Mouse (Mus musculus): ENCODE data around the gene Rab11fip3. TPM values are rescaled to one million over a fixed set of nuclear protein-coding genes. Genes with fewer than 3 reads are reported as not detected.

Gene Rab11fip3
- 58.8 and 66.0 TPM in 2 replicates for polyA plus RNA-seq (2012; rRNA removed)

GRCm38 (mm10) chr17:26068831-26069739 is at the start of gene Rab11fip3:
Gene Rab11fip3 (minus strand): TSS chr17:26069555.

GRCm38 (mm10) chr17:26113181-26113948 is 44.0 kb upstream of the Rab11fip3 start, which contains the start of gene Tmem8:
Gene Tmem8 (plus strand): TSS chr17:26113299.

DNA sequence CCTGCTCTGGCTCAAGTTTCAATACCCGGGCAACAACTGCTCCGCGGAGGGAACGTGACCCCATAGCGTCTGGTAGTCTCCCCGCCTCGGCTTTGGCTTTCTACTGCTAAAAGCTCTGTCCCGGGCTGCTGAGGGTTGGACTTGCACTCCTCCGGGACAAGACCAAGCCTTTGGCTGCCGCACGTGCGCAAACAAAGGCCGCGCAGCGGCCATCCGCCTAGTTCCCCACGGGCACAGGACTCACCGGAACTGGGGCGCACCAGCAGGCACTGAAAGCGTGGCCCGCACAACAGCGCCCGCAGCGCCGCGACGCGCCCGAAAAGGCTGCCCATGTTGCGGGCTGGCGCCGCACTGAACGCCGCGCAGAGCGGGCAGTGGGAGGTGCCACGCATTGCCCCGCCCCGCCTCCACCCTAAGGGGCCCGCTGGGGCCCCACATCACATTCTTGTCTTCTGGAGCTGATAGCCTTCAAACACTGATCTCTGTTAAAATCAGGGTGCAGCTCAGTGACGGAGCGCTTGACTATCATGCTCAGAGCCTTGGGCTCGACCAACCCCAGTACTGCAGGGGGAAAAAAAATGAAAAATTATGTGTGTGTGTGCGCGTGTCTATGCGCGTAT is 25.9 kb upstream of the Rab11fip3 start, which contains the start of gene Nme4:
Gene Nme4 (minus strand): TSS at position 482 of the 620 bp plus-strand sequence.

DNA sequence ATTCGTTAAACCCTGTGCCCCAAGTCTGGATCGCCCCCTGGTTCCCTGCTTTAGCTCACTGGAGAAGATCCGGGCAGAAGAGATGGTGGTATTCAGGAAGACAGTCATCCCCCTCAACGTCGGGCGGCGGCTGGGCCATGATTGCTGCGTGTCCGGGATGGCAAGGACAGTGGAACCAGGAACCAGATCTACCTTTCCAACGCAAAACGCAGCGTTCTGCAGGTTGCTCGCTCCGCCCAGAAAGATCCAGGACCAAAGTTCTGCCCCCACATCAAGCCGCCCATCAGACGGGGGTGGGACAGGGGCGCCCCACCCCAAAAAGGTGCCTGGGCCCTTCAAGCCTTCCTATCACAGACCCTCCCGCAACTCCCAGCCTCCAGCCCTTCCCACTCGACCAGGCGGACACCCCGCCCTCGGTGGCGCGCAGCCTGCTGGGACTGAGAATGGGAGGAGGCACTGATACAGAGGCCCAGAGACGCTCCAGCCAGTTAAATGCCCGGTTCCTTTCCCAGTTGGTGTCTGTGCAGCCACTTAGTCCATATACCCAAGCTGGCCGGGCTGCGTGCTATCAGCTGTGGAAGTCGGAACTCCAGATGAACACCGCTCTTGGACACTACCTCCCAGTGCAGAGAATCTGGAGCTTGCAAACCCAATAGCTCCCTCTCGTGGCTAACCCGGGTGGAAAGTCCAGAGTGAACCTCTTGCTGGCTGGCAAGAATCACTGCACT is 20.7 kb upstream of the Rab11fip3 start, which contains the start of gene Decr2:
Gene Decr2 (minus strand): TSS at position 433 of the 728 bp plus-strand sequence.

GRCm38 (mm10) chr17:25985306-25986294 is 83.8 kb downstream of the Rab11fip3 start, which contains the start of gene Capn15:
Gene Capn15 (minus strand): TSS chr17:25985796.

DNA sequence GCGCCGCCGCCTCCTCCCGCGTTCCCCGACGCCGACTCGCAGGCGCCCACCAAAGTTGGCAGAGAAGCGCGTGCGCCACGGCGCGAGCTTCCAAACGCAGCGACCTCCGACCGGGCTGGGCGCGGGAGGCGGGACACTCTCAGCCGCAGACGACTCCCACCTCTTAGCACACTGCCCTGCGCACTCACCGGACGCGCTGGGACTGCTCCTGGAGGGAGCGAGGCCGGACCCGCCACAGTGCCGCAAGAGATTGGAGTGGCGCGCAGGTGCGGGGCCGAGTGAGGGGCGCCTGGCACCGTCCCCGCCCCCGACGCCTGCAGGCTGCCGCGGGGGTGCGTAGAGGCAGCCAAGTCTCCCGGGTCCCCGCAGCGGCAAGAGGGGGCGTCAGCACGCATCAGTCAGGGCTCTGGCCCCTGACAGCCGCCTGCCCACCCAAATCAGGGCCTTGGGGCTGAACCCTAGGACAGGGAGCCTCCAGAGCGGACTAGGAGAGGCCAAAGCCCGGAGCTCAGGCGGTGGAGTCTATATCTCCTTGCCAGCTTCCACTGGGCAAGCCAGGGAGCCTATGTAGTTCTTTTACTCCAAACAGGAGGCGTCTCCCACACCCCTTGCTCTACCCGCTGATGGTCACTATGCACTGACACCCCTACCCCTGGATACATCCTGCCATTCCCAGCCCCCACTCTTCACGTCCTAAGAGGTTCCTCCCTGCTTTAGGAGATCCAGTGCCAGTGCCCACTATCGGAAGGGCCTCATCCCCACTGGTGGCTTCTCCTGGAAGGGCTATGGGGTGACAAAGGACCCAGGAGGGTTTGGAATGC is 117.3 kb downstream of the Rab11fip3 start, which contains the start of gene A930017K11Rik:
Gene A930017K11Rik (minus strand): TSS at position 763 of the 821 bp plus-strand sequence.

DNA sequence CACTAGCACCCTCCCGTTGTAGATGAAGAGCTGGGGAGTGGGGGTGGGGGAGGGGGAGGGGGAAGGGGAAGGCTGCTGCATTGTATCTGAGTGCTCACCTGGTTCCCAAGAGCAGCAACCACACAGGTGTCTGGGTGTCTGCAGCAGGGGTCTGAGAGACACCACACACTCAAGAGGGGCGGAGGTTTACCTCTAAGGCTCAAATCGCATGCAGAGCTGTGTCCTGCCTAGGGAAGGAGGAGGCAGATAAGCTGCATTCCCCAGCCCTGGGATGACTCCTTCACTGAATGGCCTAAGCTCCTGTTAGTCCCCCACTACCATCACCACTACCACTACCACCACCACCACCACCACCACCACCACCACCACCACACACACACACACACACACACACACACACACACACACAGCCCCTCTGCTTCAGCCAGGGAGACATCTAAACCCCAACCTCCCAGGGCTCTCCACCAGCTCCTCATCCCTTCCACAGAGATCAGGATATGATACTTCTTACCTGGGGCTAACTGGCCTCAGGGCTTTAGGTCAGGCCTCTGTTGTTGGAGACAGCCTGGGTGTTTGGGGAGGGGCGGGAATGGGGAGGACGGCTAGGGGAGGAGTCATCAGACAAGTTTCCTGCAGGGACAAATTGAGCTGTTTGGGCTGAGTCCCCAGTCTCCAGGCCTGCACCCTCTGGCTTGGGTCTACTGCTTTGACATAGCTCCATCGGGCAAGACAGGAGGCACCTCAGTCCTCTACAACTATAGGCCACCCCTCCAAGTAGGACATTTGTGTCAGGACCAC is 124.8 kb downstream of the Rab11fip3 start, which contains the start of the genes Pigq and Nhlrc4:
Gene Pigq (minus strand): TSS at position 571 of the 798 bp plus-strand sequence.
Gene Nhlrc4 (minus strand): TSS at position 596 of the 798 bp plus-strand sequence.

Other genes starting within 250 kb of the Rab11fip3 start
- 42.3 and 44.7 TPM in 2 replicates for gene Wdr24, start 245.9 kb downstream of the Rab11fip3 start, polyA plus RNA-seq (2012; rRNA removed)
- gene Jmjd8, start 240.7 kb downstream of the Rab11fip3 start, polyA plus RNA-seq (2012; rRNA removed) = 61.3 and 66.9 TPM in 2 replicates
- 297 and 308 TPM in 2 replicates for gene Stub1, start 236.2 kb downstream of the Rab11fip3 start, polyA plus RNA-seq (2012; rRNA removed)
- 105 and 106 TPM in 2 replicates for gene Rhbdl1, start 232.3 kb downstream of the Rab11fip3 start, polyA plus RNA-seq (2012; rRNA removed)
- gene Gm20683, start 227.8 kb downstream of the Rab11fip3 start, polyA plus RNA-seq (2012; rRNA removed) = 37.0 and 39.2 TPM in 2 replicates
- 95.8 and 96.0 TPM in 2 replicates for gene Rhot2, start 224.7 kb downstream of the Rab11fip3 start, polyA plus RNA-seq (2012; rRNA removed)
- gene Wdr90, start 208.1 kb downstream of the Rab11fip3 start, polyA plus RNA-seq (2012; rRNA removed) = 46.9 and 49.8 TPM in 2 replicates
- gene Mcrip2, start 200.8 kb downstream of the Rab11fip3 start, polyA plus RNA-seq (2012; rRNA removed) = 20.1 and 21.8 TPM in 2 replicates
- 67.4 and 73.2 TPM in 2 replicates for gene Mettl26, start 194.5 kb downstream of the Rab11fip3 start, polyA plus RNA-seq (2012; rRNA removed)
- gene Wfikkn1, start 188.7 kb downstream of the Rab11fip3 start, polyA plus RNA-seq (2012; rRNA removed) = 0.39 and 0.40 TPM in 2 replicates
- gene Rab40c, start 149.8 kb downstream of the Rab11fip3 start, polyA plus RNA-seq (2012; rRNA removed) = 88.6 and 89.3 TPM in 2 replicates
- gene Pigq, start 124.6 kb downstream of the Rab11fip3 start, polyA plus RNA-seq (2012; rRNA removed) = 107 and 111 TPM in 2 replicates
- 0.29 and 0.44 TPM in 2 replicates for gene Nhlrc4, start 124.6 kb downstream of the Rab11fip3 start, polyA plus RNA-seq (2012; rRNA removed)
- 0.62 and 1.1 TPM in 2 replicates for gene A930017K11Rik, start 117.0 kb downstream of the Rab11fip3 start, polyA plus RNA-seq (2012; rRNA removed)
- 38.4 and 38.8 TPM in 2 replicates for gene Capn15, start 83.8 kb downstream of the Rab11fip3 start, polyA plus RNA-seq (2012; rRNA removed)
- 34.1 and 34.8 TPM in 2 replicates for gene Decr2, start 20.8 kb upstream of the Rab11fip3 start, polyA plus RNA-seq (2012; rRNA removed)
- 24.6 and 25.0 TPM in 2 replicates for gene Nme4, start 26.0 kb upstream of the Rab11fip3 start, polyA plus RNA-seq (2012; rRNA removed)
- 9.5 and 10.5 TPM in 2 replicates for gene Tmem8, start 43.7 kb upstream of the Rab11fip3 start, polyA plus RNA-seq (2012; rRNA removed)
- 100 and 106 TPM in 2 replicates for gene Mrpl28, start 53.9 kb upstream of the Rab11fip3 start, polyA plus RNA-seq (2012; rRNA removed)
- 24.1 and 24.8 TPM in 2 replicates for gene Axin1, start 69.1 kb upstream of the Rab11fip3 start, polyA plus RNA-seq (2012; rRNA removed)
- gene Pdia2, start 129.5 kb upstream of the Rab11fip3 start, polyA plus RNA-seq (2012; rRNA removed) = 0.05 and 0.06 TPM in 2 replicates
- gene Rgs11, start 133.4 kb upstream of the Rab11fip3 start, polyA plus RNA-seq (2012; rRNA removed) = 25.8 and 30.9 TPM in 2 replicates
- 133 and 144 TPM in 2 replicates for gene Arhgdig, start 138.2 kb upstream of the Rab11fip3 start, polyA plus RNA-seq (2012; rRNA removed)
- 25.7 and 26.1 TPM in 2 replicates for gene Fam234a, start 174.7 kb upstream of the Rab11fip3 start, polyA plus RNA-seq (2012; rRNA removed)
- gene Luc7l, start 183.3 kb upstream of the Rab11fip3 start, polyA plus RNA-seq (2012; rRNA removed) = 111 and 112 TPM in 2 replicates